Mouse (Mus musculus): ENCODE measurements around the gene Uck1. TPM values are rescaled to one million over a fixed set of nuclear protein-coding genes. Genes with fewer than 3 reads are reported as not detected.

Gene Uck1
- polyA plus RNA-seq, 1 experiment from 2014 or later, result 60.8 TPM

- H3K4me1 ChIP-seq (replicated peaks; ENCODE audit: control insufficient read depth, insufficient read depth, low read length), result peaks cover 20% of the 10 kb centered on the region
- peak within 1 kb of the TSS; percentile 83 for H3K4me2 ChIP-seq (ENCODE audit: low read depth, low read length)
- WGBS, result under 1% methylated on average over 54 of the region's 54 CpGs
- H3K27ac ChIP-seq (ENCODE audit: low read length), result peak within 1 kb of the TSS; percentile 90
- no peaks in the 10 kb centered on the region for H3K9me3 ChIP-seq (ENCODE audit: control insufficient read depth, low read length)
- ATAC-seq (ENCODE audit: low read depth), result peak; percentile 93
- H3K4me3 ChIP-seq (ENCODE audit: low read length), result peak within 1 kb of the TSS; percentile 75
- peaks cover 24% of the 10 kb centered on the region for H3K36me3 ChIP-seq (ENCODE audit: control insufficient read depth, insufficient read depth, low read length)
- no peaks in the 10 kb centered on the region for H3K27me3 ChIP-seq (ENCODE audit: control insufficient read depth, insufficient read depth, low read depth, low read length)
- peak within 1 kb of the TSS; percentile 82 for H3K9ac ChIP-seq (ENCODE audit: low read length)
Measured at GRCm38 (mm10) chr2:32235886-32236759, 23.8 kb downstream of the Uck1 start, which contains the start of gene Pomt1. TSS of gene Pomt1 (plus strand) at chr2:32236590.

- Histone ChIP-seq H3K4me3 (ENCODE audit: low read length) (peak overlapping the region; percentile 75), H3K27me3 (ENCODE audit: control insufficient read depth, insufficient read depth, low read depth, low read length) (no peaks in the 10 kb centered on the region), H3K4me2 (ENCODE audit: low read depth, low read length) (peak overlapping the region; percentile 83), H3K9ac (ENCODE audit: low read length) (peak overlapping the region; percentile 79), H3K27ac (ENCODE audit: low read length) (peak overlapping the region; percentile 89; the same call in 1 of the 2 replicates), H3K9me3 (ENCODE audit: control insufficient read depth, low read length) (no peaks in the 10 kb centered on the region), H3K36me3 (ENCODE audit: control insufficient read depth, insufficient read depth, low read length) (peaks cover 29% of the 10 kb centered on the region), H3K4me1 (replicated peaks; ENCODE audit: control insufficient read depth, insufficient read depth, low read length) (peaks cover 20% of the 10 kb centered on the region)
- ATAC-seq (ENCODE audit: low read depth), result no peak
- 26% methylated on average over 7 of the region's 7 CpGs for WGBS
Measured at GRCm38 (mm10) chr2:32235433-32235832, 24.5 kb downstream of the Uck1 start.

DNA sequence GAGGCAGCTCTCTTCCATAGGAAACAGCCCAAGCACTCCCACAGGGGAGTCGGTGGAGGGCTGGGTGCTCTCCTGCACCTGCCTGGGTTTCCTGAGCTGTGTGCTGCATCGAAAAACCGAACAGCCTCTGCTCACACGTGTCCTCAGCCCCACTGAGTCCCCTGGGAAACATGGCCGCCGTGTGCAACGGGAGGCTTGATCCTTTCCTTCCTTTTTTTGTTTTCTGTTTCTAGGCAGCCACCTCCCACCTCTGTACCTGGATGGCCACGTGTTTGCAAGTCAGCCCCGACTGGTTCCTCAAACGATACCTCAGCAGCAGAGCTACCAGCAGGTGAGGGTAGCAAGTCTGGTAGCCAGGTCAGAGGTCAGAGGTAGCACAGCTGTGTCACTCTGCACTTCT, 37.9 kb downstream of the Uck1 start:
- H3K9ac ChIP-seq (ENCODE audit: low read length), result no peak overlapping the region
- no peak overlapping the region for H3K4me3 ChIP-seq (ENCODE audit: low read length)
- no peak overlapping the region for H3K4me2 ChIP-seq (ENCODE audit: low read depth, low read length)
- WGBS, result 77% methylated on average over 10 of the region's 10 CpGs
- peaks cover 87% of the 10 kb centered on the region for H3K36me3 ChIP-seq (ENCODE audit: control insufficient read depth, insufficient read depth, low read length)
- H3K27ac ChIP-seq (ENCODE audit: low read length), result no peak overlapping the region
- ATAC-seq (ENCODE audit: low read depth), result no peak
- no peaks in the 10 kb centered on the region for H3K27me3 ChIP-seq (ENCODE audit: control insufficient read depth, insufficient read depth, low read depth, low read length)
- H3K9me3 ChIP-seq (ENCODE audit: control insufficient read depth, low read length), result no peaks in the 10 kb centered on the region
- H3K4me1 ChIP-seq (replicated peaks; ENCODE audit: control insufficient read depth, insufficient read depth, low read length), result no peaks in the 10 kb centered on the region

GRCm38 (mm10) chr2:32221577-32221976, 38.4 kb downstream of the Uck1 start:
- no peak for ATAC-seq (ENCODE audit: low read depth)
- Histone ChIP-seq H3K27me3 (ENCODE audit: control insufficient read depth, insufficient read depth, low read depth, low read length) (no peaks in the 10 kb centered on the region), H3K4me2 (ENCODE audit: low read depth, low read length) (no peak overlapping the region), H3K4me1 (replicated peaks; ENCODE audit: control insufficient read depth, insufficient read depth, low read length) (no peaks in the 10 kb centered on the region), H3K9ac (ENCODE audit: low read length) (no peak overlapping the region), H3K9me3 (ENCODE audit: control insufficient read depth, low read length) (no peaks in the 10 kb centered on the region), H3K4me3 (ENCODE audit: low read length) (no peak overlapping the region), H3K36me3 (ENCODE audit: control insufficient read depth, insufficient read depth, low read length) (peaks cover 86% of the 10 kb centered on the region), H3K27ac (ENCODE audit: low read length) (no peak overlapping the region)
- 87% methylated on average over 7 of the region's 7 CpGs for WGBS

- 86% methylated on average over 10 of the region's 10 CpGs for WGBS
- H3K36me3 ChIP-seq (ENCODE audit: control insufficient read depth, insufficient read depth, low read length), result peaks cover 87% of the 10 kb centered on the region
- H3K4me3 ChIP-seq (ENCODE audit: low read length), result no peak overlapping the region
- H3K4me1 ChIP-seq (replicated peaks; ENCODE audit: control insufficient read depth, insufficient read depth, low read length), result no peaks in the 10 kb centered on the region
- H3K27me3 ChIP-seq (ENCODE audit: control insufficient read depth, insufficient read depth, low read depth, low read length), result no peaks in the 10 kb centered on the region
- H3K9me3 ChIP-seq (ENCODE audit: control insufficient read depth, low read length), result no peaks in the 10 kb centered on the region
- no peak overlapping the region for H3K27ac ChIP-seq (ENCODE audit: low read length)
- H3K9ac ChIP-seq (ENCODE audit: low read length), result no peak overlapping the region
- H3K4me2 ChIP-seq (ENCODE audit: low read depth, low read length), result no peak overlapping the region
- ATAC-seq (ENCODE audit: low read depth), result no peak
Measured at GRCm38 (mm10) chr2:32220969-32221368, 39.0 kb downstream of the Uck1 start.

- no peaks in the 10 kb centered on the region for H3K27me3 ChIP-seq (ENCODE audit: control insufficient read depth, insufficient read depth, low read depth, low read length)
- 94% methylated on average over 6 of the region's 6 CpGs for WGBS
- ATAC-seq (ENCODE audit: low read depth), result no peak
Measured at GRCm38 (mm10) chr2:32220021-32220420, 39.9 kb downstream of the Uck1 start.

DNA sequence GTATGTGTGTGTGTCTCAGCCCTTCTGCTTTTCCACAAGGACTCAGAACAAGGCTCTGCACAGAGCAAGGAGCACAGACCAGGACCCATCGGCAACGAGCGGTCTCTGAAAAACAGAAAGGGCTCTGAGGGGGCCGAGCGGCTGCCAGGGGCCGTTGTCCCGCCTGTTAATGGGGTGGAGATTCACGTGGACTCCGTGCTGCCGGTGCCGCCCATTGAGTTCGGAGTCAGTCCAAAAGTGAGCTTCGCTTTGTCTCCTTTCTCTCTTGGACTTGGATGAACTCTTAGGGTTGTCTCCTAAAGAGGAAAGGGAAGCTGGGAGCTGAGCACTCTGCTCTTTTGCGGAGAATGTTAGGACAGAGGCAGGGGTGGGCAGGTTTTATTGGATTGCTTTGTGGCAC, 40.5 kb downstream of the Uck1 start:
- peaks cover 94% of the 10 kb centered on the region for H3K36me3 ChIP-seq (ENCODE audit: control insufficient read depth, insufficient read depth, low read length)
- no peaks in the 10 kb centered on the region for H3K9me3 ChIP-seq (ENCODE audit: control insufficient read depth, low read length)
- no peak for ATAC-seq (ENCODE audit: low read depth)
- no peak overlapping the region for H3K9ac ChIP-seq (ENCODE audit: low read length)
- no peak overlapping the region for H3K27ac ChIP-seq (ENCODE audit: low read length)
- H3K4me3 ChIP-seq (ENCODE audit: low read length), result no peak overlapping the region
- 92% methylated on average over 14 of the region's 14 CpGs for WGBS
- H3K4me2 ChIP-seq (ENCODE audit: low read depth, low read length), result no peak overlapping the region
- no peaks in the 10 kb centered on the region for H3K27me3 ChIP-seq (ENCODE audit: control insufficient read depth, insufficient read depth, low read depth, low read length)
- no peaks in the 10 kb centered on the region for H3K4me1 ChIP-seq (replicated peaks; ENCODE audit: control insufficient read depth, insufficient read depth, low read length)

More at GRCm38 (mm10) chr2:32220021-32220420, 39.9 kb downstream of the Uck1 start:
- H3K4me3 ChIP-seq (ENCODE audit: low read length), result no peak overlapping the region
- H3K27ac ChIP-seq (ENCODE audit: low read length), result no peak overlapping the region
- H3K4me2 ChIP-seq (ENCODE audit: low read depth, low read length), result no peak overlapping the region
- H3K9ac ChIP-seq (ENCODE audit: low read length), result no peak overlapping the region
- H3K4me1 ChIP-seq (replicated peaks; ENCODE audit: control insufficient read depth, insufficient read depth, low read length), result no peaks in the 10 kb centered on the region
- no peaks in the 10 kb centered on the region for H3K9me3 ChIP-seq (ENCODE audit: control insufficient read depth, low read length)
- peaks cover 93% of the 10 kb centered on the region for H3K36me3 ChIP-seq (ENCODE audit: control insufficient read depth, insufficient read depth, low read length)

DNA sequence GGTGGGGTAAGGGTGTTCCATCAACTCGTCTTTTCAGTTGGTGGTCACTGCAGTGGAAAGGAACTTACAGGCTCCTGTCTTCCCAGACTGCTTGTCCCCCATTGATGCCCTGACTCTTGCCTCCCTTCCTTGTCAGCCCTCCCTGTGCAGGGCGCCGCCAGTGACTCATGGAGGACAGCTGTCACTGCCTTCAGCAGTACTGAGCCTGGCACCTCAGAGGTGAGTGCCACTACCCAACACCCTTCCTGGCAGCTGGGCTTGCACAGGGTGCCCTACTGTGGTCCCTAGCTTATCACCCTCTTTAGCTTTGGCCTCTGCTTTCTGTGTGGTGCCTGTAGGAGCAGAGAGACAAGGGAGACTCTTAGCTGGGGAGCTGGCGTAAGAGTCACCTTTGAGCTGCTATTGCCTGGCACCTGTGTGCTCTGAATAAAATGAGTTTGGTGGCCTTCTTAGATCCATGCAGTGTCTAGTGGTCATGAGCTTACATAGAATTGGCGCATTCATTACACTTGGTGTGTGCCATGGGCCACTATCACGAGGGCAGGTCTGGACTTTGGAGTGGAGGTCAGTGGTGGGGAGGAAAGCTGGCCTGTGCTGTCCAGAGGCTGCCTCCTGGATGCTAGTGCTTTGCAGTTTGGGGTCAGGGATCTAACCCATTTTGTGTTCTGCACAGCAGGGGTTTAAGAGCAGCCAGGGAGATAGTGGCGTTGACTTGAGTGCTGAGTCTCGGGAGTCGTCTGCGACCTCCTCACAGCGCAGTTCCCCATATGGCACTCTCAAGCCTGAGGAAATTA, 41.2 kb downstream of the Uck1 start:
- Histone ChIP-seq H3K4me3 (ENCODE audit: low read length) (no peak overlapping the region), H3K9me3 (ENCODE audit: control insufficient read depth, low read length) (no peaks in the 10 kb centered on the region), H3K27me3 (ENCODE audit: control insufficient read depth, insufficient read depth, low read depth, low read length) (no peaks in the 10 kb centered on the region), H3K4me2 (ENCODE audit: low read depth, low read length) (no peak overlapping the region), H3K27ac (ENCODE audit: low read length) (no peak overlapping the region), H3K9ac (ENCODE audit: low read length) (no peak overlapping the region), H3K4me1 (replicated peaks; ENCODE audit: control insufficient read depth, insufficient read depth, low read length) (no peaks in the 10 kb centered on the region), H3K36me3 (ENCODE audit: control insufficient read depth, insufficient read depth, low read length) (peaks cover 94% of the 10 kb centered on the region)
- 88% methylated on average over 11 of the region's 11 CpGs for WGBS
- ATAC-seq (ENCODE audit: low read depth), result no peak

DNA sequence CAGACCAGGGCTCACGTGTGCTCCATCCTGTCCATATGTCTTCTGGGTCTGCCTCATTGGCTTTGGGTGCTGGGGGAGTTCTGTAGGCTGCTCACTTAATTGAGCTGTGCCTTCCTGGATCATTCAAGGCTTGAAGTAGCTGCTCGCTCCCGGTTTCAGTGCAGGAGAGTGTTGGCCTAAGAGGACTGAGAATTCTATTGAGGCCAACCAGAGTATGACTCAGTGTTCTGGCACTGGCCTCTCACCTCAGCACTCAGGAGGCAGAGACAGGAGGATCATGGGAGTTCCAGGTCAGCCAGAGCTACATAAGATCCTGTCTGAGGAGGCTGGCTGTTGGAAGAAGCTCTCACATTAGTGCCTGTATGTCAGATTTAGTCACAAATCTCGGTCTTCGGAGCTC, 41.8 kb downstream of the Uck1 start:
- H3K9me3 ChIP-seq (ENCODE audit: control insufficient read depth, low read length), result no peaks in the 10 kb centered on the region
- no peak overlapping the region for H3K9ac ChIP-seq (ENCODE audit: low read length)
- H3K27me3 ChIP-seq (ENCODE audit: control insufficient read depth, insufficient read depth, low read depth, low read length), result no peaks in the 10 kb centered on the region
- no peak for ATAC-seq (ENCODE audit: low read depth)
- H3K27ac ChIP-seq (ENCODE audit: low read length), result no peak overlapping the region
- no peak overlapping the region for H3K4me3 ChIP-seq (ENCODE audit: low read length)
- H3K4me1 ChIP-seq (replicated peaks; ENCODE audit: control insufficient read depth, insufficient read depth, low read length), result no peaks in the 10 kb centered on the region
- H3K4me2 ChIP-seq (ENCODE audit: low read depth, low read length), result no peak overlapping the region
- H3K36me3 ChIP-seq (ENCODE audit: control insufficient read depth, insufficient read depth, low read length), result peaks cover 92% of the 10 kb centered on the region
- 93% methylated on average over 5 of the region's 5 CpGs for WGBS
